Mouse (Mus musculus): ENCODE data around the gene Gsk3a.
"Not testable (repeated sequence)": the region's sequence is repeated elsewhere in the genome, so short reads cannot be mapped to it uniquely, and the experiment has no call there.

Gsk3a gene

DNA sequence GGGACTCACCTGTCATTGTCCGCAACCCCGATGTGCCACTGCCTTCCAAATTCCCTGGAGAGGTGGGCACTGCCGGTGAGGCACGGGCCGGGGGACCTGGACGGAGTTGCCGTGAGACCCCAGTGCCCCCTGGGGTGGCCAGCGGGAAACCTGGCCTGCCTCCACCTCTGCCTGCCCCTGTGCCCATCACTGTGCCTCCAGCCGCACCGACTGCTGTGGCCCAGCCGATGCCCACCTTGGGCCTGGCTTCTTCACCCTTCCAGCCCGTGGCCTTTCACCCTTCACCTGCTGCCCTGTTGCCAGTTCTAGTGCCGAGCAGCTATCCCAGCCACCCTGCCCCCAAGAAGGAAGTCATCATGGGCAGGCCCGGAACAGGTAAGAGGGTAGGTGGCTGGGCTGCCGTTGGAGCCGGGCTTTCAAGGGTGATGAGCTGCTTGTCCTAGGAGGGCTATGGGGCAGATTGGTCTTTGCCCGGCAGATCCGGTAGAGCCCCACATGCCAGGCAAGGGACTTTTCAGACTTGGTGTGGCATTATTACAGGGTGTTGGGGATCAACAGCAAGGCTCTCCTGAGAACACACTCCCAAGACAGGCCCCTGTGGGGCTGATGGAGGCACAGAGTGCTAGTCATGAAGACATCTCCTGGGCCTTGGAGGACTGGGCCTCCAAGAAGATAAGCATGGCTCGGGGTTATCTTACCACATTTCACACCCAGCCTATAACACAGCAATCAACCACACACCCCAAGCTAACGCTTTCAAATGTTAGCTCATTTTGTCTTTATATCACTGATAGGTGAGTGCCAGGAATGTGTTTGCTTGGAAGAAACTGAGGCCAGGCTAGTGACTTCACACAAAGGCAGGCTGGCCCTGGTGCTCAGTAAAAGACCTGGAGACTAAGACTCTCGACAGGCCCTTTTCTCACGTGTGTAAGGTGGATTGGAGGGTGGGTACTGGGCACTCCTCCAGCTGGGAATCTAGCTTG is 35.9 kb upstream of the Gsk3a start:
- no peak for DNase-seq (ENCODE audit: extremely low read depth, insufficient read length, low spot score)

DNA sequence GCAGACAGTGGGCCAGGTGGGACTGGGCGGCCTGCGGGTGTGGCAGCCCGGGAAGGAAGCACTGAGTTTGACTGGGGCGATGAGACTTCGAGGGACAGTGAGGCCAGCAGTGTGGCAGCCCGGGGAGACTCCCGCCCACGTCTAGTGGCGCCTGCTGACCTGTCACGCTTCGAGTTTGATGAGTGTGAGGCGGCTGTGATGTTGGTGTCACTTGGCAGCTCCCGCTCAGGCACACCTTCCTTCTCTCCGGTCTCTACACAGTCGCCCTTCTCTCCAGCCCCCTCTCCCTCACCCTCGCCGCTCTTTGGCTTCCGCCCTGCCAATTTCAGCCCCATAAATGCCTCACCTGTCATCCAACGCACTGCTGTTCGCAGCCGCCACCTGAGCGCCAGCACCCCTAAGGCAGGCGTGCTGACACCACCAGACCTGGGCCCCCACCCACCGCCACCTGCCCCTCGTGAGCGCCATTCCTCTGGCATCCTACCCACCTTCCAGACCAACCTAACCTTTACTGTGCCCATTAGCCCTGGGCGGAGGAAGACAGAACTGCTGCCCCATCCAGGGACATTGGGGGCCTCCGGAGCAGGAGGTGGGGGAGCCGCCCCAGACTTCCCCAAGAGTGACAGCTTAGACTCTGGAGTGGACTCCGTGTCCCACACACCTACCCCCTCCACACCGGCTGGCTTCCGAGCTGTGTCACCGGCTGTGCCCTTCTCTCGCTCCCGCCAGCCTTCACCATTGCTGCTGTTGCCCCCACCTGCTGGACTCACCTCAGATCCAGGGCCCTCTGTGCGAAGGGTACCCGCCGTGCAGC is 35.0 kb upstream of the Gsk3a start:
- DNase-seq (ENCODE audit: extremely low read depth, insufficient read length, low spot score), result no peak

DNA sequence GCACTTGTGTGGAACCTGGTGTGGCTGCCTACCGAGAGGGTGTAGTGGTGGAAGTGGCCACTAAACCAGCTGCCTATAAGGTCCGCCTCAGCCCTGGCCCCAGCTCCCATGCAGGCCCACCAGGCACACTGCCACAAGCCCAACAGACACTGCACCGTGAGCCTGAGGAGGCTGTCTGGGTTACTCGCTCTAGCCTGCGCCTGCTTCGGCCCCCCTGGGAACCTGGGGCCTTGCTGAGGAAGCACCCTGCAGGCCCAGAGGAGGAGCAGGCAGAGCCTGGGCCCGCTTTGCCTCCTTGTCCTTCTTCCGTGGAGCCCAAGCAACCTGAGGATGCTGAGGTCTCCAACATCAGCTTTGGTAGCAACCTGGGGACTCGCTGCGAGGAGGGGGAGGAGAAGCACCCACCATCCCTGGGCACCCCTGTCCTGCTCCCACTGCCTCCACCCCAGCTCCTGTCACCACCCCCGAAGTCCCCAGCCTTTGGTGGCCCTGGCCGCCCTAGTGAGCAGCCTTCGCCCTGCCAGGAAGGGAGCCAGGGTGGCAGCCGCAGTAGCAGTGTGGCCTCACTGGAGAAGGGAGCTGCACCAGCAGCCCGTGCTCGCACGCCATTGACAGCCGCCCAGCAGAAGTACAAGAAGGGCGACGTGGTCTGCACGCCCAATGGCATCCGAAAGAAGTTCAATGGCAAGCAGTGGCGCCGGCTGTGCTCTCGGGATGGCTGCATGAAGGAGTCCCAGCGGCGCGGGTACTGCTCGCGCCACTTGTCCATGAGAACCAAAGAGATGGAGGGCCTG is 34.2 kb upstream of the Gsk3a start:
- no peak for DNase-seq (ENCODE audit: extremely low read depth, insufficient read length, low spot score)

DNA sequence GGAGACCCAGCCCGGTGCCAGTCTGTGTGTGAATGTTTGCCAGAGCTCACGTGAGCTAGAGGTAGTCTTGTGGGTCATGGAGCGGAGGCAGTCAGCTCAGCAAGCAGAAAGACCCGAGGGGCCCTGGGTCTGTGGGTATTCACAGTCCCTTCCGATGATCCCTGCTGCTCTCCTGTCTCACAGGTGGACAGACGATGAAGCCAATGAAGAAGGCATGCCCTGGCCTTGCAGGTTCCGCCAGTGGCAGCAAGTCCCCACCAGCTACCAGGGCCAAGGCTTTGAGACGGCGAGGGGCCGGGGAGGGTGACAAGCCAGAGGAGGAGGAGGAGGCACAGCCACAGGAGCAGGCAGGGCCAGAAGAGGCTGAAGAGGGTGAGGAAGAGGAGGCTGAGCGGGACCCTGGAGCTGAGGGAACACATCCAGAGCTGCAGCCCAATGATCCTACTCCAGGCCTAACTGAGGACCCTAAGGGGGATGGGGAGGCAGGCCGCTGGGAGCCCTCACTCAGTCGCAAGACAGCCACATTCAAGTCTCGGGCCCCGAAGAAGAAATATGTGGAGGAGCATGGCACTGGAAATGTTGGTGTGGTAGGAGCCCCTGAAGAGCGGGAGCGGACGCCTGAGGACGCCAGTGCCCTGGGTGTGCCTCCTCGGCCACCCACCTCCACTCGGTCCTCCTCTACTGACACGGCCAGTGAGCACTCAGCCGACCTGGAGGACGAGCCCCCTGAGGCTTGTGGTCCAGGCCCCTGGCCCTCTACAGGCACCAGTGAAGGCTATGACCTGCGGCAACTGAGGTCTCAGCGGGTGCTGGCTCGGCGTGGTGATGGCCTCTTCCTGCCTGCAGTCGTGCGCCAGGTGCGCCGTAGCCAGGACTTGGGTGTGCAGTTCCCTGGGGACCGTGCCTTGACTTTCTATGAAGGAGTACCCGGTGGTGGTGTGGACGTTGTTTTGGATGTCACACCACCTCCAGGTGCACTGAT is 33.3 kb upstream of the Gsk3a start:
- no peak for DNase-seq (ENCODE audit: extremely low read depth, insufficient read length, low spot score)

DNA sequence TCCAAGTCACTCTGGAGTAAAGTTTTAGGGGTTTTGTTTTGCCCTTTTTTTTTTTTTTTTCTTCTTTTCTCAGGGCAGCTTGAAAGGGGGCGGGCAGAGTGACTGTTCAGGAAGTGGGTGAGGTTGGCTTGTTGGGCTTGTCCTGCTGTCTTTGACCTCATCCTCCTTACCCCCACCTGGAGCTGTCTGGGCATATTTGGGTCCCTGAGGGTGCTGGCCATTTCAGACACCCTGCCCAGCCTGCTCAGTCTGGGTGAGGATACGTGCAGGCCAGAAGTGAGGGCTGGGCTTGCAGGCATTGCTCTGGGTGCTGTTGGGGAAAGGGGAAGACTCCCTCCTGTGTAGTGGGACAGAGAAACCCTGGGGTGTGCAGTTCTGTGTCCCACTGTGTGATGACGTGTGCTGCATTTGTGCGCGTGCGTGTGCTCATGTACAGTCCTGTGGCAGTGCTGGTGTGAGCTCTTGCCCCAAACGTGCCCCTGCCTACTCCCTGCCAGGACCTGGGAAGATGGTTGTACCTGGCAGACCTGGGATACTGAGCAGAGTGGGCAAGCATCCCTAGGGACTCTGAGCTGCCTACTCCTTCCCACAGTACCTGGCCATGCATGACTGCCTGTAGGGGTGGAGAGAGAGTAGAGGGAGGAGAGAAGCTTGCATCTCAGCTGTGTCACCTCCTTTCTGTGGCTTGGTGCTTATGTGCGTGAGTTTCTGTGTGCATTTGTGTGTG is 32.1 kb upstream of the Gsk3a start:
- DNase-seq (ENCODE audit: extremely low read depth, insufficient read length, low spot score), result peak; percentile 51

DNA sequence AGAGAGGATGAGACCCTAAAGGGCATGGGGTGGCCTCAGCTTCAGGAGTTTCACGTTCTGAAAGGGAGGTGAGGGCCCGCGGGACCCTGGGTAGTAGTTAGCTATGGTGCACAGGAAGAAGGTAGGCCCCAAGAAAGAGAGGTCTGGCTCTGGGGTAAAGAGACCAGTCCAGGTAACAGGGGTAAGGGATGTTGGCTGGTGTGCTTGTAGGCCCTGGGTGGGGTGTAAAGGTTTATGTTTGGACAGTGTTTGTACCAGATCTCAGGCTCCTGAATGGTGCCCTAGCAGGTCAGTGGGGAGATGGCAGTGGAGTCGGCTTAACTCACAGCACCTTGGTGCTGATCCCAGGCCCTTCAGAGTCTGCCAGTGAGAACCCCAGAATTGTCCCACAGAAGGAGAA is 31.4 kb upstream of the Gsk3a start:
- no peak for DNase-seq (ENCODE audit: extremely low read depth, insufficient read length, low spot score)

DNA sequence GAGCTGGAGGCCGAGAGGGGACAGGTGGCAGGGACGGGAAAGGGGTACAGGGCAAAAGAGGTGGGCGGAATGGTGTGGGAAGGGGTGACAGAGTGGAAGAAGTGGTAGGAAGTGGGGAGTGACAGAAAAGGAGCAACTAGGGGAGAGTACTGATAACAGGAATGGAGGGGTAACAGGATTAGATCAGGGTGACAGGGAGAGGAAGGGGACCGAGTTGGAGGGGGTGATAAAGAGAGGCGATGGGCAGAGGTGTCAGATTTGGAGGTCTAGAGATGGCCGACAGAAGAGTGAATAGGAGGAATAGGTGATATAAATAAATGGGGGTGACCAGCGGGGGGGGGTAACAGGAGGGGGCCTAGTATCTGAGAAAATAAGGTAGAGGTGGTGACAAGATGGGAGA is 30.9 kb upstream of the Gsk3a start:
- no peak for DNase-seq (ENCODE audit: extremely low read depth, insufficient read length, low spot score)

DNA sequence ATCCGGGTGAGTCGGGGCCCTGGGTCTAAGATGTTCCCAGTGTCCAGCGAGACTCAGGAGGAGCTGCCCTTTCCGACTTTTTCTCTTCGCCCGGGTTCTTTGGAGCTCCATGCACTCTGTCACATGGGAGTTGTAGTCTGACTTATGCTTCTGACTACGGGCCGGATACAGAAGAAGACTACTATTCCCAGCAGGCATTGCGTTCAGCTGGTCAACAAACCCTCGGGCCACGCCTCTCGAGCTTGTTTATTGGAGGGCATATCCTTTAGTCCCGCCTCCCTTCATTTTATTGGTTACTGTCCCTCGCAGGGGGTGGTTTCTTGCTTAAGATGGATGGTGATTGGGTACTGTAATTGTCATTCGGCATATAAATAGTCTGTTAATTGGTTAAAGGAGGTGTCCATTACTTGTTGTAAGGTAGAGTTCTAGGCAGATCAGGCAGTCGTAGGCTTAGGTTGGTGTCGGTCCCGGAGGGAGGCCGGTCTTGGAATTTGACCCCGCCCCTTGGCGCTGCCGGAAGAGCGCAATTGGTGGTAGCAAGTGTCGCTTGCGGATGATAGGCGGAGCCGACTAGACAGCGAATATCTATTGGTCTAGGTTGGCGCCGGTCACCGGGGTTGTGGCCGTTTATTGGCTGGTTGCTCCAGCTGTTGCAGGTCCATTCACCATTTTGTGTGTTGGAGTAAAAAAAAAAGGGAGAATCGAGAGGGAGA is 30.3 kb upstream of the Gsk3a start:
- DNase-seq (ENCODE audit: extremely low read depth, insufficient read length, low spot score), result peak; percentile 99

DNA sequence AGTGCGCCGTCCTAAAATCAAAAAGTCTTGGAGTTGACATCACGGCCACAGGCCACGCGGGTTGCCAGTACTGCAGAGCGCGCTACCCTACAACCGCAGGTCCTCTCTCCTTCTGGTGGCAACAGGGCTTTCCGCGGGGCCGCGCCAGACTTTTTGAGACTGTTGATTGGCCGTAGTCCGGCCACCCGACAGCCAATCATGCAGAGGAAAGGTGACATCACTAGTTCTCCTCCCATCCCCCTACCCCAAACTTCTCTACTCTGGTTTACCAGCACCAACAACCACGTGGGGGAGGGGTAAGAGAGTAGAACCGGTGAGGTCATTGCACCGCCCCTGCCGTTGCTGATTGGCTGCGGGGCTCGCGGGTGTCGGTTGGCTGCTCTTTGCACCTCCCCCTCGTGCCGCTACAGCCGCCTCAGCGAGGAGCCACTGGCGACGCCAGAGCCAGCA is 29.7 kb upstream of the Gsk3a start, which contains the start of gene Cic:
Cic (plus strand) TSS at position 404 of the 450 bp plus-strand sequence.
- peak; percentile 98 for DNase-seq (ENCODE audit: extremely low read depth, insufficient read length, low spot score)

DNA sequence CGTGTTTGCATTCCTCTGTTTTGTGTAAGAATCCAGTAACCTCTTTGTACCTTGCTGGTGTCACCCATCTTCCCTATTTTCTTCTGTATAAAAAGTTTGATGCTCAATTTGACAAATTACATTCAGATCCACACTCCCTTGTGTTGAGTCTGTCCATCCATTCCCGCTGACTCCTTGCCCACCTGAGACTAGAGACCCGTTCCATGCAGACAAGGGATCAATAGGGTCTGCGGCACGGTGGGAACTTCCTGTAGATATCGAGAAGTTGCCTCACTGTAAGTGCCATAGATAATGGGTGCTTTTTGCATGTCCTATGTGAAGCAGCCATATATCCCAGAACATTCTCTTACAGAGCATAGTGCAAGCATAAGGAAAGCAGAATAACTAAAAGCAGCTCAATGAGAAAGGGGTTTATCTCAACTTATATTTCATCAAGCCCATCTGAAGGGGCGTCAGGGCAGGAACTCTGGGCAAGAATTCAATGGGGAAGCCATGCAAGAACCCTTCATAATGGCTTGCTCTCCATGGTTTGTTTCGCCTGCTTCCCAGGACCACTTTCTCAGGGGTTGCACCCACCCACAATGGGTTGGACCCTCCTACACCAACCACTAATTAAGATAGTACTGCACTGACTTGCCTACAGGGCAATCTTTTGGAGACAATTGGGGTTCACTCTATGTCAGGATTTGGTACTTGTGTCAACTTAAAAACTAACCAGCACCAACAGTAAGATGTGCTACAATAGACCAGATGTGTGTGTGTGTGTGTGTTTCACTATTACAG is 28.7 kb upstream of the Gsk3a start:
- no peak for DNase-seq (ENCODE audit: extremely low read depth, insufficient read length, low spot score)

DNA sequence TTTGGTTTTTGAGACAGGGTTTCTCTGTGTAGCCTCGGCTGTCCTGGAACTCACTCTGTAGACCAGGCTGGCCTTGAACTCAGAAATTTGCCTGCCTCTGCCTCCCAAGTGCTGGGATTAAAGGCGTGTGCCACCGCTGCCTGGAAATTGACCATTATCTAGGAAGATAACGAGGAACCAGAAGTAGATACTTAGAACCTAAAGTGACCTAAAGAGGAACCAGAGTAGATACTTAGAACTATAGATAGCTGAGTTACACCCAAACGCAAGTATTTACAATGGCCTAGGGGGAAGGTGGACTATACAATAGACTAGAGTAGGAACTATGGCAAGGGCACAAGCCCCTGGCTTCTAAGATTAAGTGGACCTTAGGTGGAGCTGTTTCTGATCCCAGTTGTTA is 28.1 kb upstream of the Gsk3a start:
- DNase-seq (ENCODE audit: extremely low read depth, insufficient read length, low spot score), result not testable (repeated sequence)

DNA sequence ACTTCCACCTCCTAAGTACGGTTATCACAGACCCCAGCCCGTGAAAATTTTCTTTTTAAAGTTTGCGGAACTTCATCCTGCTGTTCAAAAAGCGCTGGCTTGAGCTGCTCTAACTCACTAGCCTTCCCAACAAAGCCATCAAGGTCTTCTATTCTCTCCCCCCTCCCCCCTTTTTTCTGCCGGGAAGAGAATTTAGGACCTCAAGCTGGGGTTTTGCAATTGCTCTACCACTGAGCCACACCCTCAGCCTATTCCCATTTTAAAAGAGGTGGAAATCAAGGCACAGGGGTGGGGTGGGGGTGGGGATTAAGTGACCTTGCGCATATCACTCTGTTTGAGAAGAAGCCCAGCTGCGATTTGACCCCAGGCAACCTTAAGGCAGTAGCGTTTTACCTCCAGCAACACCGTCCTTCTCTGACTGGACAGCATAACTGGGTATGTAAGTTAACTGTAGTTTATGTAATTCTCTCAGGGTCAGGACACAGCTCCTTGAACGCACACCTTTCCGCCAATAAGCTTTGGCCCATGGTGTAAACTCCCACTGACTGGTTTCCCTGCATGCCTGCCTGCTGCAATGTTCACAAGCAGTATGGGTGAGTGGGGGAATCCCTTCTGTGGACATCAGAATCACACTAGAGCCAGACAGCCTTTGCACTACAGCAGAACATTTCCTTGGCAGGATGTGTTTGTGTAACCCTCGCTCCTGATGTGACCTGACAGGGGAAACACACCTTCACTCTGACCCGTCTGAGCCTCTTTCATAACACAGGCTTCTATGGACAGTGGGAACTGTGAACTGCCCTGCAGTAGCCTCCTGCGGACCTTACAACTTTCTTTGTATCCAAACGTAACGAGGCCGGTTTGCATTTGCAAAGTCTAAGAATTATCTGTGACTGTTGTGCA is 26.6 kb upstream of the Gsk3a start:
- no peak for DNase-seq (ENCODE audit: extremely low read depth, insufficient read length, low spot score)

DNA sequence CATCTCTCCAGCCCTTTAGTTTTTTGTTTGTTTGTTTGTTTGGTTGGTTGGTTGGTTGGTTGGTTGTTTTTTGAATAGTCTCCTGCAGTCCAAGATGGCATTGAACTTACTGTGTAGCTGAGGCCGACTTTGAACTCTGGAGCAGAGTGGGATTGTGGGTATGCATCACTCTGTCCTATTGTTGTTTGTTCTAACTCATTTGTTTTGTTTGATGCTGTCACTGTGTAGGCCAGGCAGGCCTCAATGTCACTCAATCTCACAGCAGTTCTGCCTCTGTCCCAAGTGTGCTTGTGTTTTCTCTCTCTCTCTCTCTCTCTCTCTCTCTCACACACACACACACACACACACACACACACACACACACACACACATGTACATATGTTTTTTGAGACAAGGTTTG is 24.2 kb upstream of the Gsk3a start:
- DNase-seq (ENCODE audit: extremely low read depth, insufficient read length, low spot score), result no peak

DNA sequence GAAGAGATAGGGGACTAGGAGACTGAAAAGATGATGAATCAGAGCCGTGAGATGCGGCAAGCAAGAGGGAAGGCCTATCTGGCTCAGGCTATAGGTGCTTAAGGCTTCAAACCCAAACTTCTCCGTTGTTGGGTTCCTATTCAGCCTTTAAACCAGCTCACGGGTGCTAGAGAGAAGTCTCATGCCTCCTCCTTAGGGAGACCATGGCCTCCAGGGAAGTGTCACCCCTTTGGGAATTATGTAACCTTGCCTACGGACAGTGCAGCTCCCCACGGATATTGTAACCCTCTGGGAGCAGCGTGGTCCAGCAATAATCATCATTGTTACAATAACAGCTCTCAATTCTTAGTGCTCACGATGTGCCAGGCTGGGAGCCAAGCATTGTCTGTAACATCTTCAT is 14.2 kb upstream of the Gsk3a start:
- no peak for DNase-seq (ENCODE audit: extremely low read depth, insufficient read length, low spot score)

DNA sequence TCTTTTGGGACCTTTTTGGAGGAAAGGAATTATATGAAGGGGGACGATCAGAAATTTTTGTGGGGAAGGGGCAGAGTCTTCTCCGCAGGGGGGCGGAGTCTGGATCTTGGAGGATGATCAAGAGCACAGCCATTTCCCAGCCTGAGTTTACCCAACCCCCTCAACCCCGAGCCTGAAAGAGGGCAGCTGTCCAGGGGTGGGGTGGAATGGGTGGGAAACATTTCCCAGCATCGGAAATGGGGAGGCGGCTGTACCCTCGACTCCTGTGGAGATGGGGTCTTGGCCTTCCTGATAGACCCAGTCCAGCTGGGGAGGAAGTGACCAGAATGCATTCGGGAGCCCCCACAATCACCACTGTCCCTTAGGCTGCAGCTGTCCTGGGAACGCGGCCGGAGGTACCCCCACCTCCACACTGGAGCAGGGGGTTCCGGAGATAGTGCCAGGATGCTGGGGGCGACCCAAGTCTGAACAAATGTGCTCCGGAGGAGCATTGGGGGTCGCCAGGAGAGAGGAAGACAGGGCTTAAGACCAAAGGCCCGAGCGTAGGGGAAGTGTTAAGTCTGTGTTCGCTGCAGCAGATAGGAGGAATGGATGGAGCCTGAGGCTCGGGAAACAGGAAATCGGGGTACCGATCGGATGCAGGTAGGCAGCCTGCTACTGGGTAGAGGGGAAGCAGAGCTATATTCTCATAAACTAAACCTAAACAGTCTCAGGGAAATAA is 13.6 kb upstream of the Gsk3a start:
- DNase-seq (ENCODE audit: extremely low read depth, insufficient read length, low spot score), result peak; percentile 59

Data from 3134 (cell line).